Mouse (Mus musculus): ENCODE measurements around the gene Il1r2. TPM values are rescaled to one million over a fixed set of nuclear protein-coding genes. Genes with fewer than 3 reads are reported as not detected.

Gene Il1r2
- polyA plus RNA-seq, 1 experiment: not detected

DNA sequence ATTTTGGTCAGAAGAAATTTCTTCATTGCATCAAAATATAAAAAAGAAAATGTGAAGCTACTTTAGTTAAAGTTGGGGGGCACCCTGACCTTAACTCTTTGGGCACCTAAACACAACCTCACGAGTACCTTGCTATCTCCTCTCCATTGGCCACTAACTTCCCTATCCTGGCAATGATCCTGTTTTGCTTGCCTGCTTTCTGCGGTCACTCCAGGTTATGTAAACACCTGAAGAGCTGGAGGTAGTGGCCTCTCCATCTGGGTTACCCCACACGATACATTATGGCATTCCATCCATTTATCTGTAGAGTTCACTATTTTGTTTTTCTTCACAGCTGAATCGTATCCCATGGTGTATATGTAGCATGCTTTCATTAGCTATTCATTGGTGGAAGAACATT, 90.5 kb downstream of the Il1r2 start:
- Histone ChIP-seq H3K4me3 (ENCODE audit: insufficient read depth, low read length) (no peak overlapping the region), H3K27ac (ENCODE audit: insufficient read depth, low read depth, low read length) (no peak overlapping the region), H3K4me1 (ENCODE audit: control insufficient read depth, insufficient read depth, low read length) (no peaks in the 10 kb centered on the region)
- no peak for TF ChIP-seq POLR2A (IDR thresholded peaks at IDR 0.05; ENCODE audit: borderline replicate concordance, low read depth, low read length)
- TF ChIP-seq CTCF (IDR thresholded peaks at IDR 0.05; ENCODE audit: low read depth, low read length): no peak

DNA sequence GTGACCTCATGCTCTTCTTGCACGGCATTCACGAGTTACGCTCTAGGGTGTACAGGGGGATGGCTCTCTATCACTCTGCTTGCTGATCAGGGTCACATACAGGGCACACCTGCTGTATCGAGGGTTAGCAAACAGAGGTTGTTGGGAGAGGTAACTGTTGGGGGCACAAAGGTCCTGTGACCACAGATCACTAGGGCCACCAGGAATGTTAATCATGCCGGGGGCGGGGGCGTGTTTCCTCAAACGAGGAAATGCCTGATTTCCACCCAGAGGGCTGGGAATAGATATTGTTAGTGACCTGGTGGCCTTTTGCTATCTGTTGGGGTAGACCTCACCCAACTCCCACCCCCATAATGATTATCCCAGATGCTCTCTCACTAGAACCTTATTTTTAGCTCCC, 93.7 kb downstream of the Il1r2 start:
- H3K27ac ChIP-seq (ENCODE audit: insufficient read depth, low read depth, low read length): no peak overlapping the region
- H3K4me1 ChIP-seq (ENCODE audit: control insufficient read depth, insufficient read depth, low read length): no peaks in the 10 kb centered on the region
- no peak overlapping the region for H3K4me3 ChIP-seq (ENCODE audit: insufficient read depth, low read length)
- TF ChIP-seq POLR2A (IDR thresholded peaks at IDR 0.05; ENCODE audit: borderline replicate concordance, low read depth, low read length) (no peak), CTCF (IDR thresholded peaks at IDR 0.05; ENCODE audit: low read depth, low read length) (no peak)

DNA sequence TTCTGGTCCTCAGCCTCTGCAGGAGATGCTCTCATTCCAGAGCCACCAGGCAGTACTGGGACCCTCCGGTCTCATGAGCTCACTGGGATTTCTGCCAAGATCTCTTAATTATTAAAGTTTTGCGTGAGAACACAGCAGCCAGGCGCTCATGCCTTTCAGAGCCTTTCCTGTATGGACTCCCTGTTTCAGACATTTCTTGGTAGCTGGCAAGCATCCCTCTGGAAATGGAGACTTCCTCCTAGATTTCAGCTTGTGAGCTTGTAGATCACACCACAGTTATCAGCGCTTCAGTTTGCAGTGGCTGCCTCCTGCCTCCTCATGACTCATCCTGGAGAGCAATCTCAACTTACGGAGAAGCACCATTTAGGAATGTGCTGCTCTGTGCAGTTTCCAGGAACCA, 98.0 kb downstream of the Il1r2 start:
- no peaks in the 10 kb centered on the region for H3K4me1 ChIP-seq (ENCODE audit: control insufficient read depth, insufficient read depth, low read length)
- no peak overlapping the region for H3K4me3 ChIP-seq (ENCODE audit: insufficient read depth, low read length)
- H3K27ac ChIP-seq (ENCODE audit: insufficient read depth, low read depth, low read length): no peak overlapping the region
- TF ChIP-seq POLR2A (IDR thresholded peaks at IDR 0.05; ENCODE audit: borderline replicate concordance, low read depth, low read length) (no peak), CTCF (IDR thresholded peaks at IDR 0.05; ENCODE audit: low read depth, low read length) (no peak)

DNA sequence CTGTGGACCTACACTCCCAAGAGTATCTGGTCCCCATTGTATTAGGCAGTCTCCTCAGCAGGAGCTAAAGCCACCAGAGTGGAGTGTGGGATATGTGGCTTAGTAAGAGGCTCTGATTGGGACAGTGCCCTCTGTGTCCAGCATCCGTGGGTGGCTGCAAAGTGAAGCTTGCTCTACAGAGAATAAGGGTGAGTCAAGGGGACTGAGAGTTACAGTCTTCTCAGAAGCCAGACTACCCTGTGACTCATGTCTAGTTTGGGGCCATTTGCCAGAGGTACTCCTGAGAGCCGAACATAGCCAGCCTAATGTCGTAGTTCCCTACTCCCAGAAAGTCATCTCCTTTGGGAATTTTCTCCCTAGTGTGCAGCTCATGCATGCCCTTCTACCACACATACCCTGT, 100.3 kb downstream of the Il1r2 start:
- Histone ChIP-seq H3K4me3 (ENCODE audit: insufficient read depth, low read length) (no peak overlapping the region), H3K27ac (ENCODE audit: insufficient read depth, low read depth, low read length) (no peak overlapping the region), H3K4me1 (ENCODE audit: control insufficient read depth, insufficient read depth, low read length) (no peaks in the 10 kb centered on the region)
- TF ChIP-seq CTCF (IDR thresholded peaks at IDR 0.05; ENCODE audit: low read depth, low read length): no peak
- no peak for TF ChIP-seq POLR2A (IDR thresholded peaks at IDR 0.05; ENCODE audit: borderline replicate concordance, low read depth, low read length)

Other genes starting within 250 kb of the Il1r2 start
- 54.5 and 62.5 TPM in 2 replicates for gene Map4k4, start 173.2 kb upstream of the Il1r2 start, polyA plus RNA-seq (2012; ENCODE audit: insufficient read depth, insufficient read length, missing spikeins)
- 0.38 and 0.55 TPM in 2 replicates for gene Il1r1, start 151.0 kb downstream of the Il1r2 start, polyA plus RNA-seq (2012; ENCODE audit: insufficient read depth, insufficient read length, missing spikeins)

Data from bone marrow macrophage, adult 2 months (primary cell).